Mouse (Mus musculus) heart, postnatal 0 days (tissue): Measurements from ENCODE around the gene Ubap1l. TPM values are rescaled to one million over a fixed set of nuclear protein-coding genes. Genes with fewer than 3 reads are reported as not detected.

Experiments
- ATAC-seq: fragments of 200-750 bp; cut with Nextera tagmentation; 2 replicates; pipeline ENCODE4 v1.8.0; 2017; ENCODE audit warnings: low read depth, moderate number of reproducible peaks, moderate library complexity; ENCODE audit not compliant: insufficient read depth
- DNase-seq: peaks from one replicate; pipeline ENCODE4 v3.0.0-alpha.2; 2016; ENCODE audit warnings: low spot score
- H3K27ac ChIP-seq: fragments of 300-500 bp; sonication (generic); 2 replicates; pipeline ENCODE4 v1.5.1; 2014; ENCODE audit warnings: low read depth, mild to moderate bottlenecking
- H3K27me3 ChIP-seq: fragments of 300-500 bp; sonication (generic); 2 replicates; pipeline ENCODE4 v1.6.1; 2014; ENCODE audit warnings: low read length, mixed read lengths; ENCODE audit not compliant: control insufficient read depth, insufficient read depth
- H3K36me3 ChIP-seq: fragments of 300-500 bp; sonication (generic); replicated peaks from 2 replicates; pipeline ENCODE4 v1.6.1; 2014; ENCODE audit warnings: low read length, mixed read lengths; ENCODE audit not compliant: control insufficient read depth, insufficient read depth
- H3K4me1 ChIP-seq: fragments of 300-500 bp; sonication (generic); 2 replicates; pipeline ENCODE4 v1.6.1; 2014; ENCODE audit warnings: antibody characterized with exemption; ENCODE audit not compliant: control insufficient read depth, insufficient read depth
- H3K4me2 ChIP-seq: fragments of 300-500 bp; sonication (generic); 2 replicates; pipeline ENCODE4 v1.6.1; 2014; ENCODE audit warnings: low read depth, mild to moderate bottlenecking, low read length, moderate library complexity
- H3K4me3 ChIP-seq: fragments of 300-500 bp; sonication (generic); 2 replicates; pipeline ENCODE4 v1.5.1; 2014; ENCODE audit warnings: low read depth, low read length
- H3K9ac ChIP-seq: fragments of 300-500 bp; sonication (generic); replicated peaks from 2 replicates; pipeline ENCODE4 v1.6.1; 2014; ENCODE audit warnings: low read depth, low read length, mixed read lengths
- H3K9me3 ChIP-seq: fragments of 300-500 bp; sonication (generic); replicated peaks from 2 replicates; pipeline ENCODE4 v1.6.1; 2016; ENCODE audit warnings: low read length; ENCODE audit not compliant: control insufficient read depth
- CTCF ChIP-seq: IDR thresholded peaks from 2 replicates; pipeline ENCODE4 v1.5.1; 2016; ENCODE audit warnings: antibody characterized with exemption, control low read depth, low read depth
- EP300 ChIP-seq: IDR thresholded peaks from 2 replicates; pipeline ENCODE4 v1.6.1; 2016; ENCODE audit warnings: antibody characterized with exemption, low read depth
- WGBS: fragments of 180-500 bp; shearing (Covaris S2); extraction: QIAGEN DNeasy Blood & Tissue Kit; methylation state at CpG from one replicate; pipeline ENCODE4 v1.1.7; 2014; 5-methylcytosine and 5-hydroxymethylcytosine counted together
- polyA plus RNA-seq: library from polyadenylated mRNA; unstranded; fragments of >200 nt; fragmentation: Nextera tagmentation; extraction: Ambion mirVana; gene quantifications from 2 replicates; pipeline ENCODE4 v1.2.1, GENCODE M21; 2015
- total RNA-seq: library from RNA; depleted of rRNA; stranded (reverse); fragments of >200 nt; gene quantifications from 2 replicates; pipeline ENCODE4 v1.2.3, GENCODE M21; 2014; ENCODE audit warnings: low replicate concordance

Gene Ubap1l
- total and polyA plus RNA-seq, 2 experiments from 2014 or later = 0.11 TPM; not detected in 1

GRCm38 (mm10) chr9:65358956-65359480, 1.8 kb upstream of the Ubap1l start:
- H3K27me3 ChIP-seq = no peaks in the 10 kb centered on the region
- H3K4me2 ChIP-seq = no peak overlapping the region
- ATAC-seq = 0 out of 2 replicates have a peak, but pooled peaks have one; percentile 25
- WGBS = 27% methylated on average over 1 of the region's 1 CpGs
- TF ChIP-seq CTCF (no peak), EP300 (no peak)
- DNase-seq = peak; percentile 11
- no peak overlapping the region for H3K4me3 ChIP-seq
- H3K4me1 ChIP-seq = peaks cover 11% of the 10 kb centered on the region; the same call in 1 of the 2 replicates
- H3K9me3 ChIP-seq = no peaks in the 10 kb centered on the region
- no peak overlapping the region for H3K9ac ChIP-seq
- H3K36me3 ChIP-seq = peaks cover 72% of the 10 kb centered on the region
- peak overlapping the region; percentile 47 for H3K27ac ChIP-seq

GRCm38 (mm10) chr9:65363684-65364083, 2.8 kb downstream of the Ubap1l start:
- Histone ChIP-seq H3K36me3 (peaks cover 34% of the 10 kb centered on the region), H3K4me2 (no peak overlapping the region), H3K4me3 (no peak overlapping the region), H3K9me3 (no peaks in the 10 kb centered on the region), H3K4me1 (peaks cover 12% of the 10 kb centered on the region; the same call in 1 of the 2 replicates), H3K27ac (no peak overlapping the region), H3K9ac (no peak overlapping the region), H3K27me3 (no peaks in the 10 kb centered on the region)
- ATAC-seq (peak; percentile 80), DNase-seq (peak; percentile 29)
- TF ChIP-seq CTCF (no peak), EP300 (no peak)
- WGBS = 38% methylated on average over 9 of the region's 9 CpGs

GRCm38 (mm10) chr9:65365721-65366120, 4.9 kb downstream of the Ubap1l start:
- peaks cover 18% of the 10 kb centered on the region for H3K36me3 ChIP-seq
- no peaks in the 10 kb centered on the region for H3K27me3 ChIP-seq
- DNase-seq (no peak), ATAC-seq (no peak)
- H3K4me2 ChIP-seq = no peak overlapping the region
- H3K4me1 ChIP-seq = 0 out of 2 replicates have a peak, but pooled peaks cover 8% of the 10 kb centered on the region
- no peaks in the 10 kb centered on the region for H3K9me3 ChIP-seq
- no peak for TF ChIP-seq CTCF
- TF ChIP-seq EP300 = no peak
- H3K9ac ChIP-seq = no peak overlapping the region
- no peak overlapping the region for H3K4me3 ChIP-seq
- 87% methylated on average over 7 of the region's 7 CpGs for WGBS
- no peak overlapping the region for H3K27ac ChIP-seq

GRCm38 (mm10) chr9:65371756-65372155, 10.9 kb downstream of the Ubap1l start:
- WGBS = 75% methylated on average over 24 of the region's 24 CpGs
- Histone ChIP-seq H3K4me1 (peaks cover 3% of the 10 kb centered on the region; the same call in 1 of the 2 replicates), H3K36me3 (no peaks in the 10 kb centered on the region), H3K4me2 (no peak overlapping the region), H3K9ac (no peak overlapping the region), H3K4me3 (no peak overlapping the region), H3K27ac (no peak overlapping the region), H3K9me3 (no peaks in the 10 kb centered on the region), H3K27me3 (no peaks in the 10 kb centered on the region)
- DNase-seq (no peak), ATAC-seq (no peak)
- TF ChIP-seq CTCF = no peak
- no peak for TF ChIP-seq EP300

DNA sequence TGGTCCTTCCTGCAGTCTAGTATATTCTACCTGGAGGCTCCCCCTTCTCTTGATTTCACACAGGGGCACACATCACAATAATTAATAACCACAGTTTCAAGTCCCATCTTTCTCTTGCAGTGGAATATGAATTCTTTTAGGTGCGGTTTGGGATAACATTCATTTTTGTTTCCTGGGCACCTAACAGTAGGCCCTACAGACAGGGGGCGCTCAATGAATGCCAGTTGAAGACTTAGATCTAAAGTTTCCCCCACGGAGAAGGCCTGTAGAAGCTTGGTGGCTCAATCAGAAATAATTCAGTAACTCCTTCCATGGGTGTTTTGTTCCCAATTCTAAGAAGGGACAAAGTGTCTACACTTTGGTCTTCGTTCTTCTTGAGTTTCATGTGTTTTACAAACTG, 11.6 kb downstream of the Ubap1l start:
- no peak overlapping the region for H3K27ac ChIP-seq
- H3K4me1 ChIP-seq = peaks cover 3% of the 10 kb centered on the region; the same call in 1 of the 2 replicates
- no peak overlapping the region for H3K4me3 ChIP-seq
- no peak overlapping the region for H3K4me2 ChIP-seq
- WGBS = 60% methylated on average over 4 of the region's 4 CpGs
- no peak overlapping the region for H3K9ac ChIP-seq
- no peak for ATAC-seq
- no peaks in the 10 kb centered on the region for H3K27me3 ChIP-seq
- TF ChIP-seq EP300 = no peak
- peak; percentile 61 for TF ChIP-seq CTCF
- H3K36me3 ChIP-seq = no peaks in the 10 kb centered on the region
- no peak for DNase-seq
- no peaks in the 10 kb centered on the region for H3K9me3 ChIP-seq
